Mouse (Mus musculus) cerebellum, adult (tissue): ENCODE results near the gene Cpt1a.

ENCODE experiments used
- ATAC-seq: cut with Nextera tagmentation; 2 replicates; pipeline ENCODE4 v1.9.2; 2017; ENCODE audit warnings: mild to moderate bottlenecking, moderate library complexity, mixed read lengths; ENCODE audit not compliant: insufficient number of reproducible peaks, low FRiP score, low TSS enrichment

The Cpt1a gene

DNA sequence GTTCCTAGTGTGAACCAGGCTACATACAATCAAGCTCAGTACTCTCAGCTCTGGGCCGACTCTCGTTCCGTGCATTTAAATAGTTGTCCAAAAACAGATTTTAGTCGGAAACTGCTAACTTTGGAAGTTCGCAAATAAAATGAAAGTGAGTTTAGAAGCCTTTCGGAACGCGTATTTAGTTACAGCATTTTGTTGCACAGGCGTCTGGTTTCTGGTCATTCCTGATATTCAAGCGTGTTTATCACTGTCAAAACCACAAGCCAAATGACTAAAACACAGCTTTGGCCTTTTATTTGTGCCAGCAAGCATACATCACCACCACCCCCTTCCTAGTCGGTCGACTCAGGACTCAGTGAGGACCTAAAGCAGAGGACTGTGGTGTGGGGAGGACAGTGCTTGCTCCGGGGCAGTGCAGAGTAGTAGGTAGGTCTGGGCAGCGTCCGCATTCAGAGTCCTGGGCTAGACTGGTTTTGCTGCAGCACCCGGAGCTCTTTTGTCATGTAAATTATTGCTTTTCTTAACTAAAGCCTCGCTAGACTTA lies 2.2 kb downstream of the Cpt1a start:
- no peak for ATAC-seq

GRCm38 (mm10) chr19:3324931-3325711 lies 3.0 kb downstream of the Cpt1a start:
- no peak for ATAC-seq

DNA sequence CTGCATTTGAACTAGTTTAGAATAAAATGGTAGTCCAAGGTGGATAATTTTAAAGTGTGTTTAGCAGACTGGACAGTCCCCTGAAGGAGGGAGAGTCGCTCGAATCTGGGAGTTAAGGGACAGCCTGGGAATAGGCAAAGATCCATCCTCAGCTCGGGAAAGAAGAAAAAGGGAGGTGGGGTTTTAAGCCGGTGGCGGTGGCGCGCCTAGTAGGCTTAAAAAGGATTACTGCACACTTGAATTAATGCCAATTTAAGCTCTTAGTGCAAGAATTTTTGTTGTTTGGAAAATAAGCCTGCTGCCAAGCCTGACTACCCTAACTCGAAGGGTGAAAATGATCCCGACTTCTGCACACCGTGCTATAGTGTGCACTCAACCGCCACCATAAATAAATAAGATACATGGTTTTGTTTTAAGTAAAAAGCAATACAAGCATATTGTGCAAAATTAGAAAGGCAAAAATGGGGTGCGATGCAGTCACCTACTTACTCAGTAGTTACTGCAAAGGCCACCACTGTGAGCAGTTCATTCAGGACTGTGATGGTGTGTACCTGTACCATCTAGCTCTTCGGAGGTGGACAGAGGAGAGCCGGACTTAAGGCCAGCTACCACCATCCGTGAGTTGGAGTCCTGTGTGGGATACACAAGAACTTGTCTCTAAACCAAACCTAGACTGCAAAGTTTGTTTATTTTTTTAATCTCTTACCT lies 3.8 kb downstream of the Cpt1a start:
- ATAC-seq: no peak

- no peak for ATAC-seq
Observed at GRCm38 (mm10) chr19:3326479-3327047, 4.4 kb downstream of the Cpt1a start.

GRCm38 (mm10) chr19:3333247-3333646 lies 11.1 kb downstream of the Cpt1a start:
- no peak for ATAC-seq

GRCm38 (mm10) chr19:3333694-3334515 lies 11.8 kb downstream of the Cpt1a start:
- no peak for ATAC-seq

- no peak for ATAC-seq
Observed at GRCm38 (mm10) chr19:3334550-3334949, 12.4 kb downstream of the Cpt1a start.

GRCm38 (mm10) chr19:3335917-3336316 lies 13.8 kb downstream of the Cpt1a start:
- ATAC-seq: no peak

DNA sequence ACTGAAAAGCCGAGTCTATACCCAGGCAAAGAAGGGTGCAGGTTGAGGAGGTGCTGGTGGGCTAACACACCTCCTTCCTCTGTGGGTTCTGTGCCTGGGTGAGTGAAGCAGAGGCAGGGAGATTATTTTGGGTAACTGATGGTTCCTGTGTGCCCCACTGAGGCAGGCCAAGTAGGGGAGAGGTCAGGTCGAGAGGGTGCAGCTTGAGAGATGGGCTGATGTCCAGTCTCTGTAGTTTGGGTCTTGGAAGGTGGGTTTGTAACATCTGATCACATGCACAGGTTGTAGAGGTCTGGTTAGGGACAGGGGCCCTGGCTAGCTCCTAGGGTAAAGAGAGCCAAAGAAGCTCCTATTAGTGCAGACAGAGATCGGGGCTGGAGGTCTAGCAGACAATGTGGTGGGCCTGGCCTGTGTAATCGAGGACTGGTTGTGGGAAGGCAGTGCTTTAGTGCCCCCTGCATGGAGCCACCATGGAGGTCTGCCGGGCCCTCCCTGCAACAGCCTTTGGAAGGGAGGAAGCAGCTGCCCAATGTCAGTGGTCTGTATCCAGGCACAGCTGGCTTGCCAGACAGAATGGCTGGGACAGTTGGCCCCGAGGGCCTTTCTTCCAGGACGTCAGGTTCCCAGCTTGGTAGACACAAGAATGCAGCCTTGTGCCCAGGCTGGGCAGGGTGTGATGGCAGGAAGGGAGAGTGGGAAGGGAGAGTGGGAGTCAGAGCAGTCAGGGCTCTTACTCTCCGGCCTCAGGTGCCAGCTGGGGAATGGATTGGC lies 14.5 kb downstream of the Cpt1a start:
- no peak for ATAC-seq

- no peak for ATAC-seq
Observed at GRCm38 (mm10) chr19:3339187-3339586, 17.1 kb downstream of the Cpt1a start.

GRCm38 (mm10) chr19:3341021-3341420 lies 18.9 kb downstream of the Cpt1a start:
- ATAC-seq: no peak

GRCm38 (mm10) chr19:3343929-3344328 lies 21.8 kb downstream of the Cpt1a start:
- no peak for ATAC-seq

DNA sequence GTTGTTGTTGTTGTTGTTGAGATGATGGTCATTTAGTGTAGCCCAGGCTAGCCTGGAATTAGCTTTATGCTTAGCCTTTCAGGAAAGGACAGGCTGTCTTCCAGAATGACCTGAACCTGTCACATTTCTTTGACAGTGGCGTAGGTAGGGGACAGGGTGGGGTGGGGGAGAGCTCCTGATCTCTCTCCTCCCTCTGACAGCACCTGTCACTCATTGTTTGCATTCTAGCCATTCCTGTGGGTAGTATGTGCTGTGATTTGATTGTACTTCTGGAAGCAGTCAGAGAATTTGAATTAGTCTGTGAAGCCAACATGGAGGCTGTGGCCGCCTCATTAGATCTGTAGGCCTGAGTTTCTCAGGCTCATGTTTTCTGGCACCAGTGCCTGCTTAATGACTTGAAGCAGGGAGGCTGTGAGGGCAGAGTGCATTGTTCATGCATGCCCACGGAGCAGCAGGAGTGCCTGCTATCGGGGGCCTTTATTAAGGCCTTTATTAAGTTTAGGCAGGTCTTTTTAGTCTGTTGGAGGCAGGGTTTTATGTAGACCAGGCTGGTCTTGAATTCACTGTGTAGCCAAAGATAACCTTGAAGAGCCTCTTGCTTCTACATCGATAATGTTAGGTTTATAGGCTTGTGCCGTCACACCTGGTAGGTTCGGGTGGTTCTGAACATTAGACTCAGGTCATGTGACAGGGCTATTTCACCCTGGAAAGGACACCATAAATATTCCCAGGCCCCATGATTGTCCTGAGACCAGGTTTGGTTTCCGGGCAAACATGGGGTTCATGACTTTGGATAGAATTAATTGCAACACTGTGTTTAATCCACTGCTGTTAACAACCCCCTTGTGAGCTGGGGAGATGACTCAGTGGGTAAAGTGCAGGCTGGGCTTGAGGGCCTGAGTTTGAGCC lies 22.8 kb downstream of the Cpt1a start:
- ATAC-seq: no peak

- ATAC-seq: no peak
Observed at GRCm38 (mm10) chr19:3347784-3348183, 25.6 kb downstream of the Cpt1a start.

GRCm38 (mm10) chr19:3353415-3354111 lies 31.4 kb downstream of the Cpt1a start:
- ATAC-seq: no peak

- ATAC-seq: no peak
Observed at GRCm38 (mm10) chr19:3355096-3355495, 33.0 kb downstream of the Cpt1a start.

DNA sequence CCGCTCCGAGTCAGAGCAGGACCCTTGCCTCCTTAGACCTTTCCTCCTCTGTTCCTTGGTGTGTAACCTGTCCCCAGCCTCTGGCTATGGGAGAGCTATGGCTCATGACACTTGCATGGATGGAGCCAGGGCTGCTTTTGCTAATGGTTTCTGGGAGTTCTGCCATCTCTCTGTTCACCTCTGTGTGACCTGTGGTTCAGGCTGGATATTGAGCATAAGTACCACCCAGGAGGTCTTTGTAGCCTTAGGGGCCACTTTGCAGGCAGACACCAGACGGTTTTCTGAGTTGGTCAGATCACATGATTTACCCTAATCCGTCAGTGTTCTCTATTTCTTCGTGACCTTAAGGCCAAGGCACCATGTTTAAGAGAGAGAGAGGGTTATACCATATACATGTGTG lies 34.4 kb downstream of the Cpt1a start:
- ATAC-seq: no peak

DNA sequence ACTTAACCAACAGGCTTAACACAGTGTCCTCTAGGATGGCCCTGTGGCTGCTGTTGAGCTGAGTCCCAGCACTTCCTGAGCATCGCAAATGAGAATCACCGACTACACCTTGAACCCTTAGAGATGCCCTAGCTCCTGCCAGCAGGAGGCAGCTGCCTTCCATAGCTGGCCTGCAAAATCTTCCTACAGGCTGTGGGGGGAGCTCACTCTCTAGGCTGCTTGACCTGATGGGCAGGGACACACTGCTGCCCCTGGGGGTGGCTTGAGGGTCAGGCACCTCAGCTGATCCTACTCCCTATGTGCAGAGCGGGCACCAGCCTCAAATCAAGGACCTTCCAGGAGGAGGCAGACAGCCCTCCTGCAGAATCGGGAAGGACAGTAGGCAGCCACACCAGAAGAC lies 35.5 kb downstream of the Cpt1a start:
- no peak for ATAC-seq
